Mouse (Mus musculus) lung, adult 2 months (tissue): ENCODE data around the gene Rpl31.

Experiments used
- CTCF ChIP-seq: fragments of 200-500 bp; IDR thresholded peaks from 2 replicates; pipeline ENCODE4 v1.5.1; 2011; ENCODE audit warnings: mild to moderate bottlenecking, low read length, control low read depth; ENCODE audit not compliant: insufficient read depth
- POLR2A ChIP-seq: fragments of 200-500 bp; IDR thresholded peaks from 2 replicates; pipeline ENCODE4 v1.6.1; 2011; ENCODE audit warnings: low read depth, mild to moderate bottlenecking, control low read depth, low read length, borderline replicate concordance; ENCODE audit errors: extremely low read depth

DNA sequence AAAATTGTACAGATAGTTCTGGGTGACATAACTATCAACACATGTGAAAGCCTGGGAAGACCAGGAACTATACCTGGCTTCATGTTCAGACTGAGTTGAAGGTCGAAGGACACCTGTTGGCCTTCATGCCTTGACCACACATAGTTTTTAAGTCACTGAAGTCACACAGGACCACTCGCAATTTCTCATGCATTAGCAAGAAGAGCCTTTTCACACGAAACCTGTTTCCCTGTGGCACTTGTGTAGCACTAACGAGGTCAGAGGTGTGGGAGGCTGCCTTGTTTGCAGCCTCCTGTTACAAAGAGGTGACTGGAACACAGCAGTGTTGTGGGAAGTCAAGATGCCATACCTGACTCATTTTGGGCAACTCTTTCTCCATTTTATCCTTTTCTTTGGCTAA lies 5.7 kb downstream of the Rpl31 start:
- TF ChIP-seq CTCF (no peak), POLR2A (no peak)
